Mouse (Mus musculus) lung, postnatal 0 days (tissue): ENCODE data around the gene Atp2c2.

ENCODE experiments used
- CTCF ChIP-seq: IDR thresholded peaks from 2 replicates; pipeline ENCODE4 v1.5.1; 2016; ENCODE audit warnings: antibody characterized with exemption, mild to moderate bottlenecking
- EP300 ChIP-seq: IDR thresholded peaks from 2 replicates; pipeline ENCODE4 v1.6.1; 2016; ENCODE audit warnings: antibody characterized with exemption, mild to moderate bottlenecking, control low read depth

DNA sequence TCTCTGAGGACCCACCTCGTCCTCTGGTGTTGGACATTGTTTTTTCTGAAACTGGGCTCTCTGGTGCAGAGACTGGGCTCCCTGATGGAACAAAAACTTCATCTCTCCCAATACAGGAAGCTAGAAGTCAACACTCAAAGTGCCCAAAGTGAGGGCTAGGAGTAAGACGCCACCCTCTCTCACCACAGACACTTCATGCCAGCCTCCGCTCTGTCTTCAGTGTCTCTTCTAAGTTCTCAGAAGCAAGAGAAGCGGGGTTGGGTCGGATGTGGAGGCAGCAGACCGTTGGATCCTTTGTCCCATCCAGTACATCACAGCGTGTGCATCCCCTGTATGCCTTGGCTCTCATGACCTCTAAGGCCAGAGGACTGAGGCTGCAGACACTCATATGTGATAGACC lies 89.8 kb downstream of the Atp2c2 start:
- TF ChIP-seq CTCF (no peak), EP300 (no peak)
